Mouse (Mus musculus) cortical plate, adult 2 months (tissue): ENCODE results near the gene Olfr610. TPM values are rescaled to one million over a fixed set of nuclear protein-coding genes. Genes with fewer than 3 reads are reported as not detected.
"Not testable (repeated sequence)": the region's sequence is repeated elsewhere in the genome, so short reads cannot be mapped to it uniquely, and the experiment has no call there.

ENCODE experiments used
- H3K27ac ChIP-seq: fragments of 200-500 bp; 2 replicates; pipeline ENCODE4 v1.5.1; 2012; ENCODE audit warnings: low read length, control low read depth, inconsistent platforms; ENCODE audit not compliant: insufficient read depth
- H3K4me1 ChIP-seq: fragments of 200-500 bp; 2 replicates; pipeline ENCODE4 v1.6.1; 2011; ENCODE audit warnings: low read length; ENCODE audit not compliant: control insufficient read depth, insufficient read depth
- H3K4me3 ChIP-seq: fragments of 200-500 bp; 2 replicates; pipeline ENCODE4 v1.5.1; 2011; ENCODE audit warnings: mild to moderate bottlenecking, low read length, control low read depth; ENCODE audit not compliant: insufficient read depth
- CTCF ChIP-seq: fragments of 200-500 bp; IDR thresholded peaks from 2 replicates; pipeline ENCODE4 v1.5.1; 2011; ENCODE audit warnings: mild to moderate bottlenecking, control low read depth, low read length; ENCODE audit not compliant: insufficient read depth; ENCODE audit errors: extremely low read depth
- POLR2A ChIP-seq: fragments of 200-500 bp; IDR thresholded peaks from 2 replicates; pipeline ENCODE4 v1.6.1; 2011; ENCODE audit warnings: mild to moderate bottlenecking, low read length, control low read depth; ENCODE audit not compliant: insufficient read depth; ENCODE audit errors: extremely low read depth
- polyA plus RNA-seq: library from polyadenylated mRNA; depleted of rRNA; stranded (reverse); fragments of >200 nt; gene quantifications from 2 replicates; pipeline ENCODE4 v1.2.3, GENCODE M21; 2012; rRNA removed

Gene Olfr610
- polyA plus RNA-seq: not detected in 2 replicates

- no peaks in the 10 kb centered on the region for H3K4me1 ChIP-seq
- H3K27ac ChIP-seq: no peak within 1 kb of the TSS
- no peak within 1 kb of the TSS for H3K4me3 ChIP-seq
- TF ChIP-seq CTCF (no peak), POLR2A (no peak)
Observed at GRCm38 (mm10) chr7:103512022-103512421, at the start of gene Olfr610. Gene Olfr610 (minus strand): TSS chr7:103512122.

GRCm38 (mm10) chr7:103555779-103556178, 43.9 kb upstream of the Olfr610 start, which contains the start of gene Olfr615:
Gene Olfr615 (plus strand): TSS chr7:103556079.
- H3K4me3 ChIP-seq: no peak within 1 kb of the TSS
- H3K4me1 ChIP-seq: no peaks in the 10 kb centered on the region
- H3K27ac ChIP-seq: no peak within 1 kb of the TSS
- no peak for TF ChIP-seq POLR2A

- no peak for TF ChIP-seq CTCF
- TF ChIP-seq POLR2A: no peak
- no peak within 1 kb of the TSS for H3K27ac ChIP-seq
- no peak within 1 kb of the TSS for H3K4me3 ChIP-seq
- no peaks in the 10 kb centered on the region for H3K4me1 ChIP-seq
Observed at GRCm38 (mm10) chr7:103547774-103548173, 35.9 kb upstream of the Olfr610 start, which contains the start of gene Olfr613. Gene Olfr613 (plus strand): TSS chr7:103548074.

- H3K4me1 ChIP-seq, H3K27ac ChIP-seq, H3K4me3 ChIP-seq: not testable (repeated sequence)
Observed at GRCm38 (mm10) chr7:103542617-103543016, 30.7 kb upstream of the Olfr610 start, which contains the start of gene Olfr612. Gene Olfr612 (minus strand): TSS chr7:103542717.

GRCm38 (mm10) chr7:103520746-103521145, 8.8 kb upstream of the Olfr610 start, which contains the start of gene Olfr611:
Gene Olfr611 (minus strand): TSS chr7:103520846.
- H3K27ac ChIP-seq, H3K4me3 ChIP-seq, H3K4me1 ChIP-seq: not testable (repeated sequence)

- no peaks in the 10 kb centered on the region for H3K4me1 ChIP-seq
- H3K27ac ChIP-seq: no peak within 1 kb of the TSS
- no peak within 1 kb of the TSS for H3K4me3 ChIP-seq
- no peak for TF ChIP-seq CTCF
- TF ChIP-seq POLR2A: no peak
Observed at GRCm38 (mm10) chr7:103497962-103498361, 14.0 kb downstream of the Olfr610 start, which contains the start of gene Olfr609. Gene Olfr609 (minus strand): TSS chr7:103498062.

- not testable (repeated sequence) for H3K4me1 ChIP-seq, H3K4me3 ChIP-seq, H3K27ac ChIP-seq
Observed at GRCm38 (mm10) chr7:103477106-103477505, 34.8 kb downstream of the Olfr610 start.

- no peak within 1 kb of the TSS for H3K4me3 ChIP-seq
- TF ChIP-seq POLR2A: no peak
- TF ChIP-seq CTCF: no peak
- no peak within 1 kb of the TSS for H3K27ac ChIP-seq
- no peaks in the 10 kb centered on the region for H3K4me1 ChIP-seq
Observed at GRCm38 (mm10) chr7:103469577-103469976, 42.3 kb downstream of the Olfr610 start, which contains the start of gene Olfr608. Gene Olfr608 (plus strand): TSS chr7:103469877.

- Histone ChIP-seq H3K4me3 (no peak overlapping the region), H3K4me1 (no peaks in the 10 kb centered on the region), H3K27ac (no peak overlapping the region)
- TF ChIP-seq POLR2A: no peak
- TF ChIP-seq CTCF: no peak
Observed at GRCm38 (mm10) chr7:103460590-103460989, 51.3 kb downstream of the Olfr610 start.

Other genes with a start within 250 kb of the Olfr610 start
- not detected in 2 replicates for gene Olfr596, start 206.5 kb downstream of the Olfr610 start, polyA plus RNA-seq
- gene Olfr597, start 195.8 kb downstream of the Olfr610 start, polyA plus RNA-seq: not detected in 2 replicates
- not detected in 2 replicates for gene Olfr598, start 188.6 kb downstream of the Olfr610 start, polyA plus RNA-seq
- gene Olfr599, start 176.2 kb downstream of the Olfr610 start, polyA plus RNA-seq: not detected in 2 replicates
- gene Olfr600, start 162.5 kb downstream of the Olfr610 start, polyA plus RNA-seq: not detected in 2 replicates
- not detected in 2 replicates for gene Olfr601, start 149.5 kb downstream of the Olfr610 start, polyA plus RNA-seq
- not detected in 2 replicates for gene Olfr603, start 125.9 kb downstream of the Olfr610 start, polyA plus RNA-seq
- gene Usp17lc, start 97.0 kb downstream of the Olfr610 start, polyA plus RNA-seq: not detected in 2 replicates
- not detected in 2 replicates for gene Olfr605, start 66.7 kb downstream of the Olfr610 start, polyA plus RNA-seq
- not detected in 2 replicates for gene Olfr606, start 63.1 kb downstream of the Olfr610 start, polyA plus RNA-seq
- not detected in 2 replicates for gene Olfr607, start 48.0 kb downstream of the Olfr610 start, polyA plus RNA-seq
- not detected in 2 replicates for gene Olfr608, start 42.2 kb downstream of the Olfr610 start, polyA plus RNA-seq
- gene Olfr609, start 14.1 kb downstream of the Olfr610 start, polyA plus RNA-seq: not detected in 2 replicates
- not detected in 2 replicates for gene Olfr611, start 8.7 kb upstream of the Olfr610 start, polyA plus RNA-seq
- gene Olfr612, start 30.6 kb upstream of the Olfr610 start, polyA plus RNA-seq: not detected in 2 replicates
- gene Olfr613, start 36.0 kb upstream of the Olfr610 start, polyA plus RNA-seq: not detected in 2 replicates
- gene Olfr615, start 44.0 kb upstream of the Olfr610 start, polyA plus RNA-seq: not detected in 2 replicates
- not detected in 2 replicates for gene Olfr616, start 57.0 kb upstream of the Olfr610 start, polyA plus RNA-seq
- not detected in 2 replicates for gene Olfr617, start 60.9 kb upstream of the Olfr610 start, polyA plus RNA-seq
- not detected in 2 replicates for gene Olfr618, start 78.0 kb upstream of the Olfr610 start, polyA plus RNA-seq
- gene Olfr619, start 88.5 kb upstream of the Olfr610 start, polyA plus RNA-seq: not detected in 2 replicates
- not detected in 2 replicates for gene Olfr620, start 100.4 kb upstream of the Olfr610 start, polyA plus RNA-seq
- gene Olfr622, start 130.6 kb upstream of the Olfr610 start, polyA plus RNA-seq: not detected in 2 replicates
- not detected in 2 replicates for gene Olfr623, start 151.6 kb upstream of the Olfr610 start, polyA plus RNA-seq
- gene Olfr624, start 159.1 kb upstream of the Olfr610 start, polyA plus RNA-seq: 0.02 TPM in 1 of 2 replicates, not detected in the other
- not detected in 2 replicates for gene Olfr625-ps1, start 170.6 kb upstream of the Olfr610 start, polyA plus RNA-seq
- gene Olfr243, start 202.5 kb upstream of the Olfr610 start, polyA plus RNA-seq: not detected in 2 replicates
- gene Olfr628, start 218.3 kb upstream of the Olfr610 start, polyA plus RNA-seq: not detected in 2 replicates
- not detected in 2 replicates for gene Olfr629, start 232.8 kb upstream of the Olfr610 start, polyA plus RNA-seq
- not detected in 2 replicates for gene Olfr630, start 245.2 kb upstream of the Olfr610 start, polyA plus RNA-seq